16 mouse cellular contexts compared by ENCODE assay signal in genomic region chr1:161380425-161380780, GRCm38 (mm10). TPM values are rescaled to one million over a fixed set of nuclear protein-coding genes. Genes with fewer than 3 reads are reported as not detected.
DNase-seq lines count a peak whose midpoint lies in the region; ATAC-seq and TF ChIP-seq lines count a peak whose summit lies in the region.
"Had no signal": no experiment of that assay in that cellular context is flagged by ENCODE, and none has a peak within 500 bp of the region (broad histone marks: within the 10 kb centered on the region; RNA-seq: fewer than 3 reads in every experiment).

No protein-coding gene starts in this region.

- H3K27ac ChIP-seq in hindbrain, postnatal 0 days = no peak overlapping the region
- H3K27ac ChIP-seq in hindbrain, embryonic 11.5 days (ENCODE audit: low read depth, low read length) = no peak overlapping the region
- 0 out of 2 replicates have a peak overlapping the region, but pooled peaks have one; percentile 19 for H3K27ac ChIP-seq in embryonic facial prominence, embryonic 13.5 days
- H3K27ac ChIP-seq in limb, embryonic 13.5 days = no peak overlapping the region
- H3K27ac ChIP-seq: stomach, embryonic 15.5 days had no signal

- H3K27me3 ChIP-seq in hindbrain, postnatal 0 days (ENCODE audit: insufficient read depth, low read length) = no peaks in the 10 kb centered on the region
- no peaks in the 10 kb centered on the region for H3K27me3 ChIP-seq in hindbrain, embryonic 11.5 days (ENCODE audit: control insufficient read depth, insufficient read depth, low read length)
- H3K27me3 ChIP-seq in embryonic facial prominence, embryonic 13.5 days = no peaks in the 10 kb centered on the region
- H3K27me3 ChIP-seq in limb, embryonic 13.5 days = no peaks in the 10 kb centered on the region
- H3K27me3 ChIP-seq: stomach, embryonic 15.5 days had no signal

- 35% methylated on average over 5 of the region's 5 CpGs for WGBS in hindbrain, postnatal 0 days
- 37% methylated on average over 5 of the region's 5 CpGs for WGBS in hindbrain, embryonic 11.5 days
- WGBS in embryonic facial prominence, embryonic 13.5 days = 9% methylated on average over 5 of the region's 5 CpGs
- WGBS in limb, embryonic 13.5 days = 20% methylated on average over 5 of the region's 5 CpGs

- DNase-seq in hindbrain, postnatal 0 days (ENCODE audit: low spot score) = peak; percentile 13
- no peak for DNase-seq in hindbrain, embryonic 11.5 days (ENCODE audit: low spot score)
- DNase-seq in embryo, embryonic 10.5 days (ENCODE audit: low spot score) = peak; percentile 43
- DNase-seq: cerebellum, postnatal 36 days; gastrocnemius, postnatal 36 days; thymus, postnatal 36 days had no signal

- no peak overlapping the region for H3K9ac ChIP-seq in hindbrain, postnatal 0 days (replicated peaks; ENCODE audit: low read length)
- no peak overlapping the region for H3K9ac ChIP-seq in hindbrain, embryonic 11.5 days (ENCODE audit: low read depth, low read length)
- H3K9ac ChIP-seq in embryonic facial prominence, embryonic 13.5 days = no peak overlapping the region
- no peak overlapping the region for H3K9ac ChIP-seq in limb, embryonic 13.5 days
- H3K9ac ChIP-seq: stomach, embryonic 15.5 days had no signal

- no peaks in the 10 kb centered on the region for H3K9me3 ChIP-seq in hindbrain, postnatal 0 days (ENCODE audit: low read length)
- no peaks in the 10 kb centered on the region for H3K9me3 ChIP-seq in hindbrain, embryonic 11.5 days (ENCODE audit: control insufficient read depth, low read length)
- H3K9me3 ChIP-seq in embryonic facial prominence, embryonic 13.5 days = no peaks in the 10 kb centered on the region
- no peaks in the 10 kb centered on the region for H3K9me3 ChIP-seq in limb, embryonic 13.5 days
- H3K9me3 ChIP-seq: stomach, embryonic 15.5 days had no signal

- TF ChIP-seq CTCF in hindbrain, postnatal 0 days (IDR thresholded peaks at IDR 0.05; ENCODE audit: low read depth) = no peak

- ATAC-seq in hindbrain, postnatal 0 days = no peak
- ATAC-seq in hindbrain, embryonic 11.5 days (ENCODE audit: low FRiP score) = no peak
- ATAC-seq in embryonic facial prominence, embryonic 13.5 days (ENCODE audit: insufficient number of reproducible peaks, insufficient read depth, low FRiP score, low TSS enrichment, low read depth) = no peak
- ATAC-seq in limb, embryonic 13.5 days (ENCODE audit: low FRiP score, low read depth) = no peak
- ATAC-seq in CD4-positive, CD25-positive, alpha-beta regulatory T cell, adult 4 months = no peak
- no peak for ATAC-seq in megakaryocyte-erythroid progenitor cell, adult 5-6 weeks (replicated peaks; ENCODE audit: low FRiP score, low TSS enrichment, poor library complexity, severe bottlenecking)
- ATAC-seq: Patski had no signal

- no peaks in the 10 kb centered on the region for H3K36me3 ChIP-seq in hindbrain, postnatal 0 days (ENCODE audit: insufficient read depth, low read length)
- H3K36me3 ChIP-seq in hindbrain, embryonic 11.5 days (ENCODE audit: control insufficient read depth, insufficient read depth, low read length) = no peaks in the 10 kb centered on the region
- no peaks in the 10 kb centered on the region for H3K36me3 ChIP-seq in embryonic facial prominence, embryonic 13.5 days
- H3K36me3 ChIP-seq in limb, embryonic 13.5 days = no peaks in the 10 kb centered on the region
- H3K36me3 ChIP-seq: stomach, embryonic 15.5 days had no signal

- no peaks in the 10 kb centered on the region for H3K4me1 ChIP-seq in hindbrain, postnatal 0 days (ENCODE audit: insufficient read depth, low read length)
- H3K4me1 ChIP-seq in hindbrain, embryonic 11.5 days (replicated peaks; ENCODE audit: control insufficient read depth, insufficient read depth, low read length) = no peaks in the 10 kb centered on the region
- peaks cover 15% of the 10 kb centered on the region for H3K4me1 ChIP-seq in embryonic facial prominence, embryonic 13.5 days
- H3K4me1 ChIP-seq in limb, embryonic 13.5 days = peaks cover 12% of the 10 kb centered on the region
- H3K4me1 ChIP-seq: stomach, embryonic 15.5 days had no signal

- H3K4me3 ChIP-seq in hindbrain, postnatal 0 days (ENCODE audit: low read length) = no peak overlapping the region
- H3K4me3 ChIP-seq in hindbrain, embryonic 11.5 days (ENCODE audit: low read depth, low read length) = no peak overlapping the region
- no peak overlapping the region for H3K4me3 ChIP-seq in embryonic facial prominence, embryonic 13.5 days
- no peak overlapping the region for H3K4me3 ChIP-seq in limb, embryonic 13.5 days
- H3K4me3 ChIP-seq: stomach, embryonic 15.5 days had no signal

- H3K4me2 ChIP-seq in hindbrain, postnatal 0 days (ENCODE audit: low read depth, low read length) = no peak overlapping the region
- H3K4me2 ChIP-seq in hindbrain, embryonic 11.5 days (replicated peaks; ENCODE audit: low read depth, low read length) = no peak overlapping the region
- peak overlapping the region; percentile 5; the same call in 1 of the 2 replicates for H3K4me2 ChIP-seq in embryonic facial prominence, embryonic 13.5 days
- H3K4me2 ChIP-seq in limb, embryonic 13.5 days (replicated peaks) = 0 out of 2 replicates have a peak overlapping the region, but pooled peaks have one; percentile 23
- H3K4me2 ChIP-seq: stomach, embryonic 15.5 days had no signal

RNA-seq across cellular contexts. Expression of gene Tnfsf4, which starts 14.8 kb away (rescaled TPM):
- not detected in 2 replicates for total RNA-seq in hindbrain, postnatal 0 days (2014; rRNA removed)
- polyA plus RNA-seq in hindbrain, postnatal 0 days (2015; fragmentation: Nextera tagmentation; extraction: Ambion mirVana) = not detected in 2 replicates
- not detected in 2 replicates for polyA plus RNA-seq in hindbrain, embryonic 11.5 days (2014; fragmentation: Nextera tagmentation; extraction: Ambion mirVana)
- polyA plus RNA-seq in embryonic facial prominence, embryonic 13.5 days (2015; fragmentation: Nextera tagmentation; extraction: Ambion mirVana) = not detected in 2 replicates
- polyA plus RNA-seq in limb, embryonic 13.5 days (2015; fragmentation: Nextera tagmentation; extraction: Ambion mirVana) = not detected in 2 replicates
- polyA plus RNA-seq in CD4-positive, CD25-positive, alpha-beta regulatory T cell, adult 4 months (2017; shearing (Covaris generic)) = 1 to 10 TPM in 1 of 2 experiments, under 1 TPM in 1; 0.35 to 1.3 TPM
- 3.4 and 4.3 TPM in 2 replicates for total RNA-seq in megakaryocyte-erythroid progenitor cell, adult 5-6 weeks (2014; fragmentation: Nextera tagmentation)
- total RNA-seq in megakaryocyte-erythroid progenitor cell, adult 5-6 weeks (2017) = 2.0 and 2.1 TPM in 2 replicates
- total RNA-seq: adrenal gland, postnatal 10 days; gastrocnemius, postnatal 36 days; layer of hippocampus, adult 18-20 months had no signal
- polyA plus RNA-seq: heart, embryonic 14.5 days; neural tube, embryonic 11.5 days; Patski had no signal

Comparison
In these comparisons a context has a peak if more than half of its experiments do, and no peak if none do; other contexts are left out.
1. H3K4me2 ChIP-seq: peak in embryonic facial prominence, embryonic 13.5 days (single experiment) and limb, embryonic 13.5 days (single experiment); none in hindbrain, postnatal 0 days (single experiment) and hindbrain, embryonic 11.5 days (single experiment).